Mouse (Mus musculus): Measurements from ENCODE around the gene Coq9.

DNA sequence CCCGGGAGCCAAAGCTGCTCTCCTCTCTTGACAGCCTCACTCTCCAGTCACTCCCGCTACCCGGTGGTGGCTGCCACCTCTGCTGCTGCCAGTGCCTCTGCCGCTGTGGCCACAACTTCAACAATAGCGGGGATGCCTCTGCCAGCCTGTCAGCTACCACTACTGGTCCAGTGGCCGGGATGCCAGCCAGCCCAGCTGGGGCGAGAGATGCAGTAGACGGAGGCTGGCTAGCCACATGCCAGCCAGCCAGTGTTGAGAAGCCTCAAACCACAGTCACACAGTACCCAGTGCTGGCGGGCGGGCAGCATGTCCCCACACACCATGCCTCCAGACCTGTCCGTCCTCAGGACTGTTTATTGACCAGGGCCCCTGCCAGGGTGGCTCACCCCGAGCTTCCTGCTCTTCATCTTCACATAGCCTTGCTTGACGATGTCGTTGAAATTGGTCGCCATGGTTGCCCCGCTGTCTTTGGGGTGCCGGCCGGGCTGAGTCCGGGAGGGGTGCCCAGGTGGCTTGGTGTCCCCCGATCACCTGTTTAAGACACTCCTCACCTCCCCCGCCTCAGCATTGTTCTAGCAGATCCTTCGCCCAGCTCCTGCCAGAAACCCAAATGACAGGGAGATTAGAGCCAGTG is 32.5 kb downstream of the Coq9 start:
- TF ChIP-seq USF1 (IDR thresholded peaks at IDR 0.05; ENCODE audit: low read depth) (no peak), CTCF (IDR thresholded peaks at IDR 0.05; ENCODE audit: control insufficient read depth, insufficient read depth, insufficient read length) (no peak), MAX (IDR thresholded peaks at IDR 0.05) (no peak), MYOG (IDR thresholded peaks at IDR 0.05; ENCODE audit: control insufficient read depth, extremely low read depth, insufficient read length) (no peak), FOSL1 (IDR thresholded peaks at IDR 0.05; ENCODE audit: insufficient read depth, low read length, poor library complexity, severe bottlenecking) (no peak), CEBPB (IDR thresholded peaks at IDR 0.05; ENCODE audit: low read depth) (no peak), MYOD1 (IDR thresholded peaks at IDR 0.05; ENCODE audit: control insufficient read depth, insufficient read length, low read depth) (no peak)

Measured in C2C12 (cell line).